Mouse (Mus musculus) hindbrain, embryonic 11.5 days (tissue): Measurements from ENCODE around the gene Hist1h2ae. TPM values are rescaled to one million over a fixed set of nuclear protein-coding genes. Genes with fewer than 3 reads are reported as not detected.
"Not testable (repeated sequence)": the region's sequence is repeated elsewhere in the genome, so short reads cannot be mapped to it uniquely, and the experiment has no call there.

ENCODE experiments used
- ATAC-seq: fragments of 200-750 bp; cut with Nextera tagmentation; 2 replicates; pipeline ENCODE4 v1.8.0; 2017; ENCODE audit warnings: mild to moderate bottlenecking, moderate TSS enrichment, moderate library complexity; ENCODE audit not compliant: low FRiP score
- DNase-seq: peaks from one replicate; pipeline ENCODE4 v3.0.0-alpha.2; 2015; ENCODE audit warnings: low spot score
- H3K27ac ChIP-seq: fragments of 300-500 bp; sonication (generic); 2 replicates; pipeline ENCODE4 v1.5.1; 2014; ENCODE audit warnings: mild to moderate bottlenecking, low read depth, low read length
- H3K27me3 ChIP-seq: fragments of 300-500 bp; sonication (generic); 2 replicates; pipeline ENCODE4 v1.6.1; 2014; ENCODE audit warnings: mild to moderate bottlenecking, low read length, moderate library complexity, mixed read lengths; ENCODE audit not compliant: control insufficient read depth, insufficient read depth
- H3K36me3 ChIP-seq: fragments of 300-500 bp; sonication (generic); 2 replicates; pipeline ENCODE4 v1.6.1; 2014; ENCODE audit warnings: mild to moderate bottlenecking, low read length, moderate library complexity, mixed read lengths; ENCODE audit not compliant: control insufficient read depth, insufficient read depth
- H3K4me1 ChIP-seq: fragments of 300-500 bp; sonication (generic); replicated peaks from 2 replicates; pipeline ENCODE4 v1.6.1; 2014; ENCODE audit warnings: low read length, mixed read lengths; ENCODE audit not compliant: control insufficient read depth, insufficient read depth
- H3K4me2 ChIP-seq: fragments of 300-500 bp; sonication (generic); replicated peaks from 2 replicates; pipeline ENCODE4 v1.6.1; 2014; ENCODE audit warnings: mild to moderate bottlenecking, low read depth, low read length
- H3K4me3 ChIP-seq: fragments of 300-500 bp; sonication (generic); 2 replicates; pipeline ENCODE4 v1.5.1; 2014; ENCODE audit warnings: low read depth, low read length
- H3K9ac ChIP-seq: fragments of 300-500 bp; sonication (generic); 2 replicates; pipeline ENCODE4 v1.6.1; 2014; ENCODE audit warnings: low read depth, low read length
- H3K9me3 ChIP-seq: fragments of 300-500 bp; sonication (generic); 2 replicates; pipeline ENCODE4 v1.6.1; 2016; ENCODE audit warnings: low read length; ENCODE audit not compliant: control insufficient read depth
- WGBS: fragments of 180-500 bp; shearing (Covaris S2); extraction: QIAGEN DNeasy Blood & Tissue Kit; methylation state at CpG from one replicate; pipeline ENCODE4 v1.1.7; 2014; 5-methylcytosine and 5-hydroxymethylcytosine counted together
- polyA plus RNA-seq: library from polyadenylated mRNA; unstranded; fragments of >200 nt; fragmentation: Nextera tagmentation; extraction: Ambion mirVana; gene quantifications from 2 replicates; pipeline ENCODE4 v1.2.1, GENCODE M21; 2014

Gene Hist1h2ae
- polyA plus RNA-seq, 1 experiment from 2014 or later, result 82.9 TPM

DNA sequence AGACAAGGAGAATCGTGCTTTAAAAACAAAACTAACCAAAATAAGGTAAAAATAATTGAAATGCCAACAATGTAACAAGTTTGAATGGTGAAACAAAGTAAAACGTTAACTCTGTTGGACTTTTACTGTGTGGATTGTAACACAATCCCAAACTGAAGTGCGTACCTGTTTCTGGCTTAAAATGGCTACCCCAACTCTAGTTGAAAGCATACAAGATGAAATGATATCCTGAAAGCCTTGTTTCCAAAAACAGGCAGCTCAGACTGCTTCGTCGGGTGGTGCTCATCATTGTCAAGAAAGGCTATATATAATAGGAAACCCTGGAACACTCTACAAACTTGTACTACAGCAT lies 9.5 kb downstream of the Hist1h2ae start:
- H3K9me3 ChIP-seq, H3K4me1 ChIP-seq, ATAC-seq, H3K4me2 ChIP-seq, DNase-seq, H3K27me3 ChIP-seq, H3K36me3 ChIP-seq, H3K9ac ChIP-seq: not testable (repeated sequence)
- peak overlapping the region; percentile 95 for H3K27ac ChIP-seq
- 0% methylated on average over 2 of the region's 5 CpGs for WGBS
- peak overlapping the region; percentile 31 for H3K4me3 ChIP-seq

DNA sequence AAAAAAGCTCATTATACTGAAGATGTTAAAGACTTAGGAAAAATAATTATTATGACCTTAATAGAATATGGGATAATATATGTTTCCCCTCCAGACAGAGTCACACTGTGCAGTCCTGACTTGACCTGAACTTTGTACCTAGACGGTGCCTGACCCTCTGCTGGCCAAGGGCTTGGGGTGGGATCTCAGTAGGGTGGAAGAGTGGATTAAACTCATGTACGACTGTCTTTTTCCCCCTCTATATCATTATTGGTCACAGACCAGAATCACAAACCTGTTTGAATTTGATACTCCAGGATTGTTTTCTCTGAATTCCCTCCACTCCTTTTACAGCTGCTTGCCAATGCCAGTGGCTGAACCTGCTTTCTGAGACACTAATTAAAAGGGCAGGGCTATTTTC lies 10.3 kb downstream of the Hist1h2ae start:
- not testable (repeated sequence) for H3K27me3 ChIP-seq, H3K9me3 ChIP-seq, H3K9ac ChIP-seq, H3K36me3 ChIP-seq, H3K4me2 ChIP-seq, H3K27ac ChIP-seq, H3K4me1 ChIP-seq, H3K4me3 ChIP-seq, ATAC-seq, DNase-seq
- 29% methylated on average over 2 of the region's 2 CpGs for WGBS

DNA sequence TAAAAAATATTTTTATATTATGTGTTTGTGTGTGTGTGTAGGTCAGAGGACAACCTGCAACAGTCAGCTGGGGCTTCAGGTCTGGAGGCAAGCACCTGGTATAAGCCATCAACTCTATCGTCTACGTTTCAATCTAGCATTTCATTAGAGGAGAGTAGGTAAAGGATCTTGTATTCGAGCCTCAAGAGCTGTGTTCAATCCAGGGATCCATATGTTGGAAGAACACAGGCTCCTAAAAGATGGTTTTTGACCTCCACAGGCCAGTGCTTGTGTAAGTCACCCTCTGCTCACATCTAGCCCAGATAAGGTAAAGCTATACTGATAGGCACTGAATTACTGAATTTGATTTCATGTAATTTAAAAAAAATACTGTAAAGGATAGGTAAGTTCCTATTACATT lies 14.1 kb downstream of the Hist1h2ae start:
- DNase-seq (no peak), ATAC-seq (no peak)
- no peak overlapping the region for H3K9ac ChIP-seq
- no peaks in the 10 kb centered on the region for H3K4me1 ChIP-seq
- H3K4me2 ChIP-seq, result no peak overlapping the region; the same call in 1 of the 2 replicates
- no peak overlapping the region for H3K4me3 ChIP-seq
- H3K36me3 ChIP-seq, result no peaks in the 10 kb centered on the region
- 0 out of 2 replicates have a peak overlapping the region, but pooled peaks have one; percentile 36 for H3K27ac ChIP-seq
- no peaks in the 10 kb centered on the region for H3K27me3 ChIP-seq
- no peaks in the 10 kb centered on the region for H3K9me3 ChIP-seq
- 73% methylated on average over 3 of the region's 3 CpGs for WGBS

DNA sequence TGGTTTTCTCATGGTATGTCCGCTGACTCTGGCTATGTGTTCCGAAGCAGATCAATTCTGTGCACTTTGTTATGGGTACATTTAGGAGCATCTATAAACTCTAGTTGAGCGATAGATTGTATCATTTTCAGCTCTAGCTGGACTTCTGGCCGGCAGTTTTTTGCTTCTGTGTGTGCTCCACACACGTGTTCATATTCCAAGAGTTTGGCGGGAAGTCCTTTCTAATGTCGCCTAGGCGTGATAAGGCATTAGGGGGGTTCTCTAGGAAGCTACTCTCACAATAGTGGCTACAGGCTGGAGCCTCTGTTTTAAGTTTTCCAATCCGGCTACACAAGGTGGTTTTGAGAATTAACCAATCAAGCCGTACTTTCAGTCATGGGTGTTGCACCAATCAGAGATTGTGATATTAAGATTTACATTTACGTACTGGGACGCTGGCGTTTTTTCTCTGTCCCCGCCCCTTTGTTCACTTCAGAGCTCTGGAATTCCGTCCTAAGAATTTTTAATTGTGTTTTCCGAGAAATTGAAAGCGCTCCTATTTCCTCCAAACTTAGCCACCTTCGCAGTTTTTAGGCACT lies 15.1 kb downstream of the Hist1h2ae start:
- Histone ChIP-seq H3K4me3 (peak overlapping the region; percentile 57), H3K9ac (peak overlapping the region; percentile 90), H3K27ac (peak overlapping the region; percentile 97), H3K27me3 (no peaks in the 10 kb centered on the region), H3K4me2 (peak overlapping the region; percentile 98), H3K36me3 (no peaks in the 10 kb centered on the region), H3K4me1 (no peaks in the 10 kb centered on the region), H3K9me3 (no peaks in the 10 kb centered on the region)
- under 1% methylated on average over 18 of the region's 18 CpGs for WGBS
- ATAC-seq (peak; percentile 82), DNase-seq (peak; percentile 85)

DNA sequence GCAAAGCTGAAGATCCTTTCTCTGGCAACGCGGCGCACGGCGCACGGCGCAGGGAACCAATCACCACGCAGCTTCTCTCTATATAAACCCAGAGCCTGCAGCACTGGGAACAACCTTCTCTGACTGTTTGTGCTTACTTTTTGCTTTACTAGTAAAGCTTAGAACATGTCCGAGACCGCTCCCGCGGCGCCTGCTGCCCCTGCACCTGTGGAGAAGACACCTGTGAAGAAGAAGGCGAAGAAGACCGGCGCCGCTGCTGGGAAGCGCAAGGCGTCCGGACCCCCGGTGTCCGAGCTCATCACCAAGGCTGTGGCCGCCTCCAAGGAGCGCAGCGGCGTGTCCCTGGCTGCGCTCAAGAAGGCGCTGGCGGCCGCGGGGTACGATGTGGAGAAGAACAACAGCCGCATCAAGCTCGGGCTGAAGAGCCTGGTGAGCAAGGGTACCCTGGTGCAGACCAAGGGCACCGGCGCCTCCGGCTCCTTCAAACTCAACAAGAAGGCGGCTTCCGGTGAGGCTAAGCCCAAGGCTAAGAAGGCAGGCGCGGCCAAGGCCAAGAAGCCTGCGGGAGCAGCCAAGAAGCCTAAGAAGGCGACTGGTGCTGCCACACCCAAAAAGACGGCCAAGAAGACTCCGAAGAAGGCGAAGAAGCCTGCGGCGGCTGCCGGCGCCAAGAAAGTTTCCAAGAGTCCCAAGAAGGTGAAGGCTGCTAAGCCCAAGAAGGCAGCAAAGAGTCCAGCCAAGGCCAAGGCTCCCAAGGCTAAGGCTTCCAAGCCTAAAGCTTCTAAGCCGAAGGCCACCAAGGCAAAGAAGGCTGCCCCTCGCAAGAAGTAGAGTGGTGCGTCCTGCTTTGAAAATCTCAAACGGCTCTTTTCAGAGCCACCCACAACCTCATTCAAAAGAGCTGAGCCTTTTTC lies 15.8 kb downstream of the Hist1h2ae start:
- no peaks in the 10 kb centered on the region for H3K27me3 ChIP-seq
- no peaks in the 10 kb centered on the region for H3K36me3 ChIP-seq
- H3K9me3 ChIP-seq, result no peaks in the 10 kb centered on the region
- under 1% methylated on average over 52 of the region's 54 CpGs for WGBS
- H3K4me1 ChIP-seq, result no peaks in the 10 kb centered on the region
- H3K9ac ChIP-seq, result peak overlapping the region; percentile 90
- H3K27ac ChIP-seq, result peak overlapping the region; percentile 97
- H3K4me2 ChIP-seq, result peak overlapping the region; percentile 98
- ATAC-seq, result peak; percentile 86
- peak; percentile 84 for DNase-seq
- peak overlapping the region; percentile 57 for H3K4me3 ChIP-seq

DNA sequence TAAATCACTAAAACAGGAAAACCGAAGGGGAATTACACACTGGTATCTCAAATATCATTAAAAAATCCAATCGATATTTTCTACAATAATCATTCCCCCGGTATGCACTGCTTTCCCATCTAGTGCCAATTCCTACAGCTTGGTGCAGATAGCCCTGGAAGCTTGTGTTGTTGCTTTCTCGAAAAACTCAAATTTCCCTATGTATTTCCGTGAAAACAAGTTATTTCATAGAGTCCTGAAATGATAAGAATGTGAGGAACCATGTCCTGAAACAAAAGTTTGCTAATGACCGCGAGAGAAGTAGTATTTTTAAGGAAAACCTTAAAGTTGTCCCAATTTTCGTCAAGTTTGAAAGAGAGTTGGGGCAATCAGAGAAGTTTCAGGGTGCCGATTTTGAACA lies 16.6 kb downstream of the Hist1h2ae start:
- DNase-seq (no peak), ATAC-seq (no peak)
- Histone ChIP-seq H3K4me2 (peak overlapping the region; percentile 98), H3K36me3 (no peaks in the 10 kb centered on the region), H3K27me3 (no peaks in the 10 kb centered on the region), H3K27ac (peak overlapping the region; percentile 97), H3K4me1 (no peaks in the 10 kb centered on the region), H3K9me3 (no peaks in the 10 kb centered on the region), H3K4me3 (peak overlapping the region; percentile 57), H3K9ac (peak overlapping the region; percentile 90)
- WGBS, result 26% methylated on average over 9 of the region's 9 CpGs

DNA sequence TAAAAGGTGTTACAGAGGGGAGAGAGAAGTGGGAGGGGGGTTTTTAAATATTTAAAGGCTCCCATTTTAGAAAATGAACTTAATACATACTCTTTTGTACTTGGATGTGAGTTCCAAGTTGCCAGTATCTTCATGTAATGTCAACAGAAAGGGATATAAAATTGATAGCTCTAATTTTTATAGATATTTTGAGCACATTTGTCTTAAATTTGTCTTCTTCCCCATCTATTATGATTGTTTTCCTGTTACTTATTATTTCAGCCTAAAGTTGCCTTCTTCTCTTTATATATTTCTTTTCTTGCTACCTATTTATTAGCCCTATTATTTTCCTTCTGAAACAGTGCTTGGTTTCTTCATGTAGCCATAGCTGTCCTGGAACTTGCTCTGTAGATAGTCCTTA lies 18.1 kb downstream of the Hist1h2ae start, which contains the start of gene Hist1h1d:
Gene Hist1h1d, plus strand, starts transcription at position 301 of the 400 bp plus-strand sequence.
- peak within 1 kb of the TSS; percentile 84 for H3K27ac ChIP-seq
- H3K9me3 ChIP-seq, result no peaks in the 10 kb centered on the region

DNA sequence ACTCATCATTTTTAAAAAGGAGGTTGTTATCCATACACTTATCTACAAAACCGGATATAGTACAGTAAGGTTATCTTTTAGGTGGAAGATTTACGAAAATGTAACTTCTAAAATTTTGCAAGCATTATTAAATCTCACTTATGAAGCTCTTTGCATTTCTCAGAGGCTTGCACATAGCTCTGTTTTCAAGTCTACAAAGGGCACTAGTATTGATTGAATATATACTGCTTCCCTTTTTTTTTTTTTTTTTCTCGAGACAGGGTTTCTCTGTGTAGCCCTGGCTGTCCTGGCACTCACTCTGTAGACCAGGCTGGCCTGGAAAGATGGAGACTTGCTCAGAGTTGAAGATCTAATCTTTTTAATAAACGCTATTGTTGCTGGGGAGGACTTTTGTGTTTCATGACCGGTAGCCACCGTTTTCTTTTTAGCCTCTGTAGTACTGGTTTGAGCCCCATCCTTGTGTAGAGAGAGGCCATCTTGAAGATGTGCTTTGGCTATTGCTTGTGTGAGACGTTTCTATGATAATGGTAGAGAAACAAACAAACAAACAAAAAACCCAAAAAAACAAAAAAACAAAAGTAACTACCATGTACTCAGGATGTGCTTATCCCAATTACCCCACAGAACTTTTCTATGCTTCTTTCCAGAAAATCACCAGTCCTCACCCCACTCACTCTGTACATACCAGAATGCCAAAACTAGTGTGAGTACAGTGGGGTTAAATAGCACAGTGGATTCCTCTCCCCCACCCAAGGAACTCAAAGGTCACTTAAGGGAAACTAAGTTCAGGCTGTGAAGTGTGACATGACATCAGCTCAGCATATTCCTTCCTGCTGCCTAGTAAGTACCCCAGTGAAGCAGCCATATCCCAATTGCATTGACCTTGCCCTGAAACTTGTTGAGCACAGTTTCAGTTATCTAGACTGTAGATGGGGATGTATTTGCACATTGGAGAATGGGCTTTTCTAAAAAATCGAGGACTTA lies 18.8 kb downstream of the Hist1h2ae start:
- H3K27me3 ChIP-seq, result no peaks in the 10 kb centered on the region
- H3K4me2 ChIP-seq, result peak overlapping the region; percentile 43
- H3K4me3 ChIP-seq, result peak overlapping the region; percentile 34; the same call in 1 of the 2 replicates
- WGBS, result 55% methylated on average over 8 of the region's 8 CpGs
- DNase-seq (no peak), ATAC-seq (no peak)
- no peaks in the 10 kb centered on the region for H3K36me3 ChIP-seq
- no peaks in the 10 kb centered on the region for H3K4me1 ChIP-seq
- no peak overlapping the region for H3K9ac ChIP-seq
- peak overlapping the region; percentile 84 for H3K27ac ChIP-seq
- H3K9me3 ChIP-seq, result no peaks in the 10 kb centered on the region

More for the DNA sequence above, 18.1 kb downstream of the Hist1h2ae start, which contains the start of gene Hist1h1d:
- Histone ChIP-seq H3K27me3 (no peaks in the 10 kb centered on the region), H3K4me1 (no peaks in the 10 kb centered on the region), H3K4me3 (no peak within 1 kb of the TSS), H3K4me2 (no peak within 1 kb of the TSS), H3K36me3 (no peaks in the 10 kb centered on the region), H3K9ac (no peak within 1 kb of the TSS)
- DNase-seq, result no peak
- no peak for ATAC-seq
